13 mouse cellular contexts compared by ENCODE assay signal in the genomic region with DNA sequence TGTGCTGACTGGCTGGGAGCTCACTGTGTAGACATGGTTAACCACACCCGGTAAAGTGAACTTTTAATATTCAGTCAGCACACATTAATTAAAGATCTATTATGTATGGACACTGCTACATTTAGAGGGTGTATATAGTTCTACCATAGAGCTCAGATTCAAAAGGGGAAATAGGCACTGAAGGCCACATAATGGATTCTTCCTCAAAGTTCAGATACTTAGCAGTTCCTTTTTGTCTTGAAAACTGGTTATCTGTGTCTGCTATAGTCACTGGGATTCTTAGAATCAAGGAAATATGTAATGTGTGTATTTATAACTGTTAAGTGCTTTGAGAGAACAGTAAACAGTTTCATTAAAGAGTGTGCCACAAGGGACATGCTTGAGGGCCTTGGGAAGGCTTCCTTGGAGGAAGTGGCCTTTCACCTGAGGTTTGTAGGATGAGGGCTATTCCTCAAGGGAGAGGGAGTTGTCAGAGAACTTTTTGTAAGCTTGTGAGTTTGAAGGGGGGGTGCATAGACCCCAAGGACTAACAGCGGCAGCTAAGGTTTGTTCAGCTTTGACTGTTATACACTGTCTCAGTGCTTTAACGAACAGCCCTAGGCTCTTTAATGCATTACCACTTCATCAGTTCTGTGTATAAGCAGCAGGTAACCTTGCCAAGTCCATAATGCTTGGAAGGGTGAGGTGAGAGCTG. TPM values are rescaled to one million over a fixed set of nuclear protein-coding genes. Genes with fewer than 3 reads are reported as not detected.
DNase-seq lines count a peak whose midpoint lies in the region; TF ChIP-seq lines count a peak whose summit lies in the region.
"Had no signal": no experiment of that assay in that cellular context is flagged by ENCODE, and none has a peak within 500 bp of the region (broad histone marks: within the 10 kb centered on the region; RNA-seq: fewer than 3 reads in every experiment).

No protein-coding gene starts in this region.

- WGBS in bone marrow, adult 2 months = 47% methylated on average over 3 of the region's 3 CpGs
- WGBS in midbrain, embryonic 10.5 days = 92% methylated on average over 3 of the region's 3 CpGs

- no peaks in the 10 kb centered on the region for H3K9me3 ChIP-seq in MEL (replicated peaks; ENCODE audit: insufficient read depth, low read length)
- H3K9me3 ChIP-seq in megakaryocyte, embryonic 14.5 days = no peaks in the 10 kb centered on the region
- H3K9me3 ChIP-seq in midbrain, embryonic 10.5 days (replicated peaks) = no peaks in the 10 kb centered on the region
- H3K9me3 ChIP-seq: neural tube, embryonic 12.5 days; stomach, embryonic 15.5 days had no signal

- TF ChIP-seq RAD21 in MEL (IDR thresholded peaks at IDR 0.05; ENCODE audit: low read depth, low read length) = no peak

- 0 out of 2 replicates have a peak overlapping the region, but pooled peaks have one; percentile 39 for H3K27ac ChIP-seq in layer of hippocampus, adult 2 months
- peak overlapping the region; percentile 31 for H3K27ac ChIP-seq in MEL (ENCODE audit: control insufficient read depth, low read depth, low read length)
- peak overlapping the region; percentile 84 for H3K27ac ChIP-seq in bone marrow, adult 2 months (ENCODE audit: control insufficient read depth, insufficient read depth, low read depth, low read length, poor library complexity)
- H3K27ac ChIP-seq in midbrain, embryonic 10.5 days (replicated peaks) = no peak overlapping the region
- H3K27ac ChIP-seq: neural tube, embryonic 12.5 days; stomach, embryonic 15.5 days had no signal

- no peak for TF ChIP-seq POLR2A in MEL (IDR thresholded peaks at IDR 0.05; ENCODE audit: control insufficient read depth in 1 of 2, insufficient read depth in 1 of 2, low read depth in 1 of 2, low read length in 2 of 2, poor library complexity in 1 of 2)
- no peak for TF ChIP-seq POLR2A in bone marrow, adult 2 months (IDR thresholded peaks at IDR 0.05; ENCODE audit: borderline replicate concordance, control insufficient read depth, low read depth, low read length)

- no peaks in the 10 kb centered on the region for H3K27me3 ChIP-seq in MEL (ENCODE audit: control insufficient read depth in 1 of 2, insufficient read depth in 2 of 2, low read length in 2 of 2)
- H3K27me3 ChIP-seq in megakaryocyte, embryonic 14.5 days (replicated peaks) = no peaks in the 10 kb centered on the region
- no peaks in the 10 kb centered on the region for H3K27me3 ChIP-seq in midbrain, embryonic 10.5 days (ENCODE audit: low read depth, poor library complexity, severe bottlenecking)
- H3K27me3 ChIP-seq: neural tube, embryonic 12.5 days; stomach, embryonic 15.5 days had no signal

- H3K79me2 ChIP-seq in MEL (ENCODE audit: control insufficient read depth, insufficient read depth, low read length, poor library complexity) = no peaks in the 10 kb centered on the region

- no peak overlapping the region; the same call in 1 of the 2 replicates for H3K9ac ChIP-seq in MEL (ENCODE audit: control insufficient read depth, low read depth, low read length, poor library complexity, severe bottlenecking)
- H3K9ac ChIP-seq: neural tube, embryonic 12.5 days; stomach, embryonic 15.5 days had no signal

- H3K36me3 ChIP-seq in MEL (ENCODE audit: control insufficient read depth in 1 of 2, insufficient read depth in 2 of 2, low read length in 2 of 2) = peaks cover 0 to 26% of the 10 kb centered on the region in 2 experiments; a peak in 2 of 4 replicates
- H3K36me3 ChIP-seq in megakaryocyte, embryonic 14.5 days (replicated peaks; ENCODE audit: low read length) = peaks cover 79% of the 10 kb centered on the region
- peaks cover 15% of the 10 kb centered on the region for H3K36me3 ChIP-seq in midbrain, embryonic 10.5 days
- H3K36me3 ChIP-seq: stomach, embryonic 15.5 days had no signal

- no peak overlapping the region for H3K4me3 ChIP-seq in layer of hippocampus, adult 2 months
- no peak overlapping the region for H3K4me3 ChIP-seq in MEL (ENCODE audit: control insufficient read depth in 1 of 2, insufficient read depth in 1 of 2, low read depth in 2 of 2, low read length in 2 of 2)
- H3K4me3 ChIP-seq in bone marrow, adult 2 months (replicated peaks; ENCODE audit: control insufficient read depth, low read depth, low read length) = no peak overlapping the region
- peak overlapping the region; percentile 20 for H3K4me3 ChIP-seq in megakaryocyte, embryonic 14.5 days (replicated peaks)
- no peak overlapping the region for H3K4me3 ChIP-seq in midbrain, embryonic 10.5 days
- H3K4me3 ChIP-seq: neural tube, embryonic 12.5 days; stomach, embryonic 15.5 days had no signal

- no peak for TF ChIP-seq CTCF in layer of hippocampus, adult 2 months (conservative IDR thresholded peaks at IDR 0.05)
- no peak for TF ChIP-seq CTCF in MEL (IDR thresholded peaks at IDR 0.05 in 2 of 3, conservative IDR thresholded peaks at IDR 0.05 in 1 of 3; ENCODE audit: control insufficient read depth in 1 of 3, insufficient read depth in 1 of 3, low read depth in 2 of 3, low read length in 3 of 3, poor library complexity in 1 of 3, severe bottlenecking in 1 of 3)
- no peak for TF ChIP-seq CTCF in bone marrow, adult 2 months (IDR thresholded peaks at IDR 0.05; ENCODE audit: control insufficient read depth, insufficient read depth, low read length)

- H3K4me1 ChIP-seq in MEL (ENCODE audit: control insufficient read depth in 1 of 2, insufficient read depth in 2 of 2, low read length in 2 of 2) = peaks cover 11 to 20% of the 10 kb centered on the region in 2 experiments
- peaks cover 6% of the 10 kb centered on the region for H3K4me1 ChIP-seq in bone marrow, adult 2 months (ENCODE audit: control insufficient read depth, insufficient read depth, low read length)
- peaks cover 93% of the 10 kb centered on the region for H3K4me1 ChIP-seq in megakaryocyte, embryonic 14.5 days
- no peaks in the 10 kb centered on the region for H3K4me1 ChIP-seq in midbrain, embryonic 10.5 days
- H3K4me1 ChIP-seq: neural tube, embryonic 12.5 days had no signal

- TF ChIP-seq EP300 in MEL (IDR thresholded peaks at IDR 0.05; ENCODE audit: low read depth in 1 of 2, low read length in 2 of 2) = peak; percentile 36 to 60; a peak in 2 of 4 replicates

- no peak for DNase-seq in layer of hippocampus, adult 2 months (ENCODE audit: low spot score in 2 of 2)
- no peak for DNase-seq in layer of hippocampus, postnatal 25 days (ENCODE audit: extremely low spot score in 1 of 2, low spot score in 1 of 2)
- DNase-seq in MEL (ENCODE audit: low read depth, low spot score) = peak; percentile 72
- DNase-seq in frontal cortex, postnatal 25 days (ENCODE audit: low spot score in 2 of 2) = no peak
- DNase-seq in midbrain, embryonic 10.5 days (ENCODE audit: low spot score) = no peak
- DNase-seq: adrenal gland, postnatal 10 days; cerebellum, adult 2 months; gastrocnemius, postnatal 25 days; heart, postnatal 14 days had no signal

TF ChIP-seq in MEL, 35 proteins besides CTCF, POLR2A, EP300 and RAD21 (continues in another document):
- no peak for TF ChIP-seq MYB (IDR thresholded peaks at IDR 0.05; ENCODE audit: low read depth, low read length)
- TF ChIP-seq CHD2 (IDR thresholded peaks at IDR 0.05; ENCODE audit: low read length) = no peak
- TF ChIP-seq POLR2AphosphoS5 (IDR thresholded peaks at IDR 0.05; ENCODE audit: borderline replicate concordance, low read depth, low read length) = no peak
- no peak for TF ChIP-seq CHD1 (IDR thresholded peaks at IDR 0.05; ENCODE audit: low read depth, low read length)
- TF ChIP-seq TAL1 (IDR thresholded peaks at IDR 0.05; ENCODE audit: low read length) = no peak
- no peak for TF ChIP-seq MAZ (IDR thresholded peaks at IDR 0.05; ENCODE audit: low read depth, low read length)
- no peak for TF ChIP-seq MEF2A (IDR thresholded peaks at IDR 0.05; ENCODE audit: extremely low read depth, insufficient replicate concordance, low read depth, low read length, poor library complexity, severe bottlenecking)
- no peak for TF ChIP-seq E2F4 (IDR thresholded peaks at IDR 0.05; ENCODE audit: borderline replicate concordance, low read depth, low read length)
- TF ChIP-seq MYC (IDR thresholded peaks at IDR 0.05; ENCODE audit: low read depth, low read length) = no peak
- TF ChIP-seq SMC3 (IDR thresholded peaks at IDR 0.05; ENCODE audit: low read depth, low read length) = no peak
- TF ChIP-seq ELF1 (IDR thresholded peaks at IDR 0.05; ENCODE audit: low read depth, low read length) = no peak
- TF ChIP-seq ETS1 (IDR thresholded peaks at IDR 0.05; ENCODE audit: low read depth, low read length) = 0 out of 2 replicates have a peak, but pooled peaks have one; percentile 17
- TF ChIP-seq NELFE (IDR thresholded peaks at IDR 0.05; ENCODE audit: low read depth, low read length) = no peak
- TF ChIP-seq KAT2A (conservative IDR thresholded peaks at IDR 0.05; ENCODE audit: low read depth, low read length) = no peak
- no peak for TF ChIP-seq TCF12 (IDR thresholded peaks at IDR 0.05; ENCODE audit: low read depth, low read length)
- no peak for TF ChIP-seq BHLHE40 (IDR thresholded peaks at IDR 0.05; ENCODE audit: borderline replicate concordance, low read depth, low read length)
- no peak for TF ChIP-seq GABPA (IDR thresholded peaks at IDR 0.05; ENCODE audit: low read depth, low read length)
- TF ChIP-seq UBTF (IDR thresholded peaks at IDR 0.05; ENCODE audit: borderline replicate concordance, insufficient read depth, low read depth, low read length) = no peak
- TF ChIP-seq USF1 (IDR thresholded peaks at IDR 0.05; ENCODE audit: low read depth, low read length) = no peak
- no peak for TF ChIP-seq JUND (IDR thresholded peaks at IDR 0.05; ENCODE audit: low read depth, low read length)
- 0 out of 2 replicates have a peak, but pooled peaks have one; percentile 19 for TF ChIP-seq RCOR1 (IDR thresholded peaks at IDR 0.05; ENCODE audit: low read depth, low read length)
- no peak for TF ChIP-seq POLR2AphosphoS2 (IDR thresholded peaks at IDR 0.05; ENCODE audit: low read length)
- TF ChIP-seq GATA1 (IDR thresholded peaks at IDR 0.05; ENCODE audit: low read depth, low read length) = 0 out of 2 replicates have a peak, but pooled peaks have one; percentile 18
- TF ChIP-seq ZNF384 (IDR thresholded peaks at IDR 0.05; ENCODE audit: low read depth, low read length) = no peak
- TF ChIP-seq ZMIZ1 (IDR thresholded peaks at IDR 0.05; ENCODE audit: low read depth, low read length) = no peak

RNA-seq across cellular contexts. Expression of gene Lrrfip2, which starts 28.3 kb away (rescaled TPM):
- 10 to 100 TPM; 37.2 to 38.0 TPM for total RNA-seq in layer of hippocampus, adult 2 months (2021)
- 10 to 100 TPM; 29.7 to 37.0 TPM for total RNA-seq in layer of hippocampus, postnatal 25 days (2021)
- total RNA-seq in MEL (2012; rRNA removed) = 26.0 and 28.4 TPM in 2 replicates
- polyA plus RNA-seq in MEL (2012; ENCODE audit: insufficient read depth in 1 of 2, insufficient read length in 2 of 2, low read depth in 1 of 2, low replicate concordance in 2 of 2, missing spikeins in 1 of 2) = 10 to 100 TPM in 1 of 2 experiments, not detected in 1; 42.7 TPM
- 48.1 and 88.3 TPM in 2 replicates for polyA plus RNA-seq in bone marrow, adult 2 months (2011; ENCODE audit: insufficient read depth, insufficient read length, low replicate concordance, missing spikeins)
- polyA plus RNA-seq in megakaryocyte, embryonic 14.5 days (2012; ENCODE audit: insufficient read depth, low replicate concordance) = 28.3 and 112 TPM in 2 replicates
- polyA plus RNA-seq in midbrain, embryonic 10.5 days (2016; fragmentation: Nextera tagmentation; extraction: Ambion mirVana) = 39.5 and 39.8 TPM in 2 replicates
